Mouse (Mus musculus): ENCODE data around the gene B3galnt1. TPM values are rescaled to one million over a fixed set of nuclear protein-coding genes. Genes with fewer than 3 reads are reported as not detected.

The B3galnt1 gene
- polyA plus RNA-seq, 1 experiment from 2014 or later, result 9.0 TPM

DNA sequence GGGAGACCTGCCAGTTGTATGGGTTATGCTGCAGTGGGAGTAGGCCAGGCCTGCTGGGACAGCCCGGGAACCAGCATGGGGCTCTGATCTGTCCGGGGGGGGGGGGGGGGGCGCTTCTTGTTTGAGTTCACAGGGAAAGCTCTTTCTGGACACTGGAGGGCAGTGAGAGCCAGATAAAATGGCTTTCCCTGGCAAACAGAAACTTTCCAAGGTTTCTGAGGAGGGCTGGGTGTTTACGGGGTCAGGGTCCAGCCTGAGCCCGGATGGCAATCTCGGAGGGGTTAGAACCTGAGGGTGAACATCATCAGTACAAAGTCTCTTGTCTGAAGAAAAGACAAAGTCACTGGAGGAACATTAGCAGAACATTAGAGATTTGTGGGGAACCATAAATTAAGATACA is 35.4 kb downstream of the B3galnt1 start:
- DNase-seq (ENCODE audit: low read depth, low spot score) (no peak), ATAC-seq (no peak)
- ChIA-PET CTCF (interaction anchor here (1.9 kb wide), 1 partner anchor 10 kb away, joined by 5 read pairs; no protein-coding TSS in a partner anchor), POLR2A (no interaction called here)
- no peaks in the 10 kb centered on the region for H3K27me3 ChIP-seq
- TF ChIP-seq CTCF (IDR thresholded peaks at IDR 0.05), result no peak
- in situ Hi-C loops (cut with MboI; ENCODE audit: low pct_unique_long_range_greater_than_20kb), result no loop called here

DNA sequence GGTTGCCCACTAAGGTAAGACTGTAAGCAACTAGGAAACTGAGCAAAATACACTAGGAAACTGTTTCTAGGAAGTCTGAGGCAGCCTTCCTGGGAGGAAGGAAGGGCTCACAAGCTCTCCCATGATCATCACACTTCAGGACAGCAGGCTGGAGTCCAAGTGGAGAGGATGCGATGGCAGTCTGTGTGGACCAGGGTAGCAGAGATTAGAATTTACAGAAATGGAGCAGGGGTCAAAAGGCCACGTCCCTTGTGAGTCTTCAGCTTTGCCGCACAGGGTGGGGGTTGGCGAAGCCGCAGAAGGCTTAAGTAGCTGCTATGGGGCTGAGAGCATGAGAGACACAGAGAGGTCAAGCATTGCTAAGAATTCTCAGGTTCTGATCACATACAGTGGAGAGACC is 37.1 kb downstream of the B3galnt1 start:
- in situ Hi-C loops (cut with MboI; ENCODE audit: low pct_unique_long_range_greater_than_20kb), result no loop called here
- no peaks in the 10 kb centered on the region for H3K27me3 ChIP-seq
- ChIA-PET CTCF (interaction anchor here (1.3 to 1.9 kb wide), 2 partner anchors 11 to 26 kb away, joined by 4 to 5 read pairs; no protein-coding TSS in a partner anchor), POLR2A (interaction anchor here (1.0 to 1.2 kb wide), 2 partner anchors 12 to 55 kb away, joined by 3 read pairs; no protein-coding TSS in a partner anchor)
- DNase-seq (ENCODE audit: low read depth, low spot score), result no peak
- no peak for ATAC-seq
- TF ChIP-seq CTCF (IDR thresholded peaks at IDR 0.05), result no peak

DNA sequence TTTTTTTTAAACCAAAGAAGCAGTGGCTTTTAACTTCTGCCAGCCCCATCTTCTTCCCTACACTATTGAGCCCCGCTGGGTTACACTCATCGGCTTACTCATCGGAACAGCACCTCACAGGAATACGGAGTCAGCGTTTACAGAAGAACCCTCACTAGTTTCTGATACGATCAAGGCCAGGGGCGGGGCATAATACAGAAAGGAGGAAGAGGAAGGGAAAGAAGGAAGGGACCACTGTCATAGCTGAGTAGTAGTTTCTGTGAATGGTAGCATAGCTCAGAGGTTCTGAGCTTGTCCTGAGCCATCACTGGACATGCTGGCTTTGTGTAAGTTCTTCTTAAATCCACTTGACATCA is 38.8 kb downstream of the B3galnt1 start:
- no peak for TF ChIP-seq CTCF (IDR thresholded peaks at IDR 0.05)
- H3K27me3 ChIP-seq, result no peaks in the 10 kb centered on the region
- POLR2A ChIA-PET, result interaction anchor here (0.8 kb wide), 1 partner anchor 101 kb away, joined by 7 read pairs; no protein-coding TSS in a partner anchor
- no peak for ATAC-seq
- in situ Hi-C loops (cut with MboI; ENCODE audit: low pct_unique_long_range_greater_than_20kb), result no loop called here
- CTCF ChIA-PET, result interaction anchor here (2.0 kb wide), 1 partner anchor 9 kb away, joined by 8 read pairs; no protein-coding TSS in a partner anchor
- DNase-seq (ENCODE audit: low read depth, low spot score), result no peak

DNA sequence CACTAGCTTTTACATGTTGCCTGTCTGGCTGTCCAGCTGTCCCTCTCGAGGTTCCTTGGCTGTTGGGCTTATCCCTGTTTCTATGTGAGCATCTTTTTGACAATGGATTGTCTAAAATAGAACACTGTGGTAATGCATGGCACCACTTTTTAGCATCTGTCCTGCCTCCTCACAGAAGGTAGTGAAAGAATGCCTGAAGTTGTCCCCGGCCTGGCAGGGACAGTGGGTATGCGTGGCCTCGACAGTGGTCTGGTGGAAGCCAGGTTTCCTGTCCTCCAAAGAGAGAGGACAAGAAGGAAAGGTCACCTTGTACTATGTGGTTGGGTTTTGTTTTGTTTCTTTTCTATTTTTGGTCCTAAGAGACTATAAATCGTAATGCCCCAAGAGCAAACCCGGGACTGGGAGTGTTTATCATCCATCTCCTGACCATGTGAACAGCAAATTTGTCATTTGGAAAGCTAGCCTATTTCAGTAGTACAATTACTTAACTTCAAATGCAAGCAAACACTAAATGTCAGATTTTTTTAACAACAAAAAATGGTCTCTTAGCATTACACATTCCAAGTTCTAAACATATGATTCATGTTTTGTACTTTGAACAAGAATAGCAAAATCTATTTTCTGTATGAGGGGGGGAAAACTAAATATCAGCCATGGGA is 39.3 kb downstream of the B3galnt1 start:
- ATAC-seq, result no peak

DNA sequence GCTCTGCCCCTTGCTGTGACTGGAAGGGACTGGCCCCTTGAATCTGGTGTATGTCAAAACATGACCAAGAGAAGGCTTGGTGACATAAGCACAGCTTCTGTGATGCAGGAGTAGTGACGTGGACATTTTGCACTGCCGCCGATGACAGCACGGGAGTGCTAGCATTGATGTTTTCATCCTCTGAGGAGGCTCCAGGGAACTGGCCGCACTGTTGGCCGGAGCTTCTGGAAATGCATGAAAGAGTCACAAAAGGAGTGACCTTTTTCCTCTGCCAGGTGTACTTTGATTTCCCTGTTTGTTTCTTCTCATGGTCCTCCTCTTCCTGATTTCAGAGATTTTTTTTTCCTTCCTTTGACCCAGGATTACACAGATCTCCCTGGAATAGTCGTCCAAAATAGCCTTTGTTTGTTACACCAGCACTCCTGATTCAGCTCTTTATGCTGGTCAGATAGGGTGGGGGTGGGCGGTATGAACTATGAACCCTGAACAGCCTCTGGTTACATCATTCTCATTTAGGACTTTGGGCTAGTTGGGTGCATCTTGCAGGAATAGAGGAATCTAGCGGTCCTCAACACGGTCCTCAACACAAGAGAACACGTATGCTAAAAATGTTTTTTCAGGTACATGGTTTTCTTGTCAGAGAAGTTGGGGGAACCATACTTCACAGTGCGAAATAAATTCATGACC is 42.5 kb downstream of the B3galnt1 start:
- no peaks in the 10 kb centered on the region for H3K27me3 ChIP-seq
- CTCF ChIA-PET, result interaction anchor here (1.4 kb wide), 1 partner anchor 18 kb away, joined by 3 read pairs; no protein-coding TSS in a partner anchor
- no peak for ATAC-seq
- no peak for TF ChIP-seq CTCF (IDR thresholded peaks at IDR 0.05)
- no peak for DNase-seq (ENCODE audit: low read depth, low spot score)
- in situ Hi-C loops (cut with MboI; ENCODE audit: low pct_unique_long_range_greater_than_20kb), result no loop called here
- POLR2A ChIA-PET, result interaction anchor here (0.6 to 0.7 kb wide), 2 partner anchors 64 to 113 kb away, joined by 3 read pairs; no protein-coding TSS in a partner anchor

More for the DNA sequence above, 39.3 kb downstream of the B3galnt1 start:
- no peak for TF ChIP-seq CTCF (IDR thresholded peaks at IDR 0.05)
- in situ Hi-C loops (cut with MboI; ENCODE audit: low pct_unique_long_range_greater_than_20kb), result no loop called here
- ChIA-PET CTCF (interaction anchor here (2.0 kb wide), 1 partner anchor 9 kb away, joined by 8 read pairs; no protein-coding TSS in a partner anchor), POLR2A (no interaction called here)
- DNase-seq (ENCODE audit: low read depth, low spot score), result no peak
- no peaks in the 10 kb centered on the region for H3K27me3 ChIP-seq

DNA sequence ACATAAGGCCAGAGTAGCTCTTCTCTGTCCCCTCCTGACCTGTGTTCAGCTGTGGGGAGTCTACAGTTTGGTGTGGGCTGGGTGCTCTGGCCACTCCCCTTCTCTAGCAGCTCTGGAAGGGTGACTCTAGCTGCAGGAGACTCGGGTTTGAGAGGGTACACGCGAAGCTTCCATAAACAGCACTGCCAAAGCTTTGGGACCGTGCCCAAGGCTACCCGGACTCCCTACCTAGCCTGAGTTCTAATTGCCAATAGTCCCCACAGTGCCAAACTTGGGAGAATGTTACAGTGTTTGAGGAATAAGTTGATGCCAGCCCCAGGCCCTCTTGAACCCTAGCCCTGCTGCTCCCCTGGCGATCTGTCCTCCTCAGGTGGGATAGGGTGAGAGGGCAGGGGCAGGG is 43.2 kb downstream of the B3galnt1 start:
- ATAC-seq, result no peak
- DNase-seq (ENCODE audit: low read depth, low spot score), result no peak
- in situ Hi-C loops (cut with MboI; ENCODE audit: low pct_unique_long_range_greater_than_20kb), result no loop called here
- no peaks in the 10 kb centered on the region for H3K27me3 ChIP-seq
- no peak for TF ChIP-seq CTCF (IDR thresholded peaks at IDR 0.05)
- ChIA-PET POLR2A (no interaction called here), CTCF (interaction anchor here (1.4 kb wide), 1 partner anchor 18 kb away, joined by 3 read pairs; no protein-coding TSS in a partner anchor)

DNA sequence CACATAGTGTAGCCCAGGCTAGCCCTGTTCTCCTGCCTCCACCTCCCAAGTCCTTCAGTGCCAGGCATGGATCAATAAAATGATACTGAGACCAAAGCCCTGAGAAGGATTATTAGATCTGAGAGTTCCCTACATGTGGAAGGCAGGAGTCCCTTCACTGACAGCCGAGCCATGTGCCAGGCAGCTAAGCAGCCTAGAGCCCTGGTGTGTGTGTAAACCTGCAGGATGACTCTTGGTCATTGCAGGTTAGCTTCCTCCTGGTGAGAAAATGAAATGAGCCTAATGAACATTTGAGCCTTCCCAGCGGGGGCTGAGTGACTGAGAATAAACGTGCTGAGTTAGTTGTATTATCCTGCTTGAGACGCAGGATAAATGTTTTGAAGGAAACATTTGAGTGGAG is 49.2 kb downstream of the B3galnt1 start:
- TF ChIP-seq CTCF (IDR thresholded peaks at IDR 0.05), result no peak
- in situ Hi-C loops (cut with MboI; ENCODE audit: low pct_unique_long_range_greater_than_20kb), result no loop called here
- POLR2A ChIA-PET, result interaction anchor here (1.2 kb wide), 1 partner anchor 12 kb away, joined by 3 read pairs; no protein-coding TSS in a partner anchor

DNA sequence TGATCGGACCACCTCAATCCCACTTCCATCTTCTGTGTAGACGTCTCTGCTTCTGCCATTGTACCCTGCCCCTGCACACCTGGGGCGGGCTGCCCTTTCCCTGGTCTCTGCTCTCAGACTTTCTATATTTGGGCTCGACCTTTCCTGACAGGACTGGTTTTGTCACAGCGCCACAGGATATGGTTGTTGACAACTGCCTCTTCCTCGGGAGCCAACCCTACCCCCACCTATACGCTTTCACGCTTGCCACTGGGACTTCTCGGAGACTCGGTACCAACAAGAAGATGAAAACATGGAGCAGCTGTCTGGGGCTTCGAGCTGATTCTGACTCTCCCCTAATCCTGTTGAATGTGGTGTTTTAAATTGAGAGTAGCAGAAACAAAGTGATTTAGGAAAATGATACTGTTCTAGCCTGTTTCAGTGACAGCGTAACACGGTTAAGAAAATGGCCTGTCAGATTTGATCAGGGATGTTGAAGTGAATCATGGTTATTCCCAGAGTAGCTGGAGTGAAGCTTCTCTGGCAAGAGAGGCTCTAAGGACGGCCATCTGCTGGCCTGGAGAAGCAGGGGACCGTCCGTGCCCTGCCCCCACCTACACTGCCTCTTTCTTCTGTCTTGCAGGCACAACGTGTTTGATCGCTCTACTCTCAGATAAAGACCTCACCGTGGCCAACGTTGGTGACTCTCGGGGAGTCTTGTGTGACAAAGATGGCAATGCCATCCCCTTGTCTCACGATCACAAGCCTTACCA is 49.9 kb downstream of the B3galnt1 start:
- in situ Hi-C loops (cut with MboI; ENCODE audit: low pct_unique_long_range_greater_than_20kb), result no loop called here
- no peak for DNase-seq (ENCODE audit: low read depth, low spot score)
- ChIA-PET POLR2A (interaction anchor here (1.2 kb wide), 1 partner anchor 13 kb away, joined by 3 read pairs; no protein-coding TSS in a partner anchor), CTCF (interaction anchor here (1.3 kb wide), 1 partner anchor 35 kb away, joined by 3 read pairs; no protein-coding TSS in a partner anchor)
- H3K27me3 ChIP-seq, result no peaks in the 10 kb centered on the region
- no peak for ATAC-seq
- no peak for TF ChIP-seq CTCF (IDR thresholded peaks at IDR 0.05)

More for the DNA sequence above, 49.2 kb downstream of the B3galnt1 start:
- CTCF ChIA-PET, result interaction anchor here (1.3 to 1.9 kb wide), 2 partner anchors 10 to 34 kb away, joined by 3 to 8 read pairs; no protein-coding TSS in a partner anchor
- no peak for DNase-seq (ENCODE audit: low read depth, low spot score)
- no peaks in the 10 kb centered on the region for H3K27me3 ChIP-seq
- ATAC-seq, result no peak

DNA sequence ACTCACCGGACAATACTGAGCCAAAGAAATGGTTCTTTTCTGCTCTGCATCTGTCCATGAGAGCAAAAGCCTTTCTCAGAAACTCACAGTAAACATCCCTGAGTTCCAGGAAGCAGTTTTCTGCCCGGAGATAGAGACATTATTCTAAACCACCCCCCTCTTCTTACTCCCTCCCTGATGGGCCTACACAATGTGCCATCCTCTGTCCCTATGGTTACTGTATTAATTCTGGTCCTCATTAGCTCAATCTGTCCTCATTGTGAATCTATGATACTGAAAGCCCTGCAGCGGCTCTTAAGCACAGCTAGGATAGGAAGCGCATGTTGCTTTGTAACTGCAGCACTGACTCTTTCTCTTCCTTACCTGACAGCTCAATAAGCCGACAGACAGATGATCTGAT is 53.7 kb downstream of the B3galnt1 start:
- no peak for ATAC-seq
- in situ Hi-C loops (cut with MboI; ENCODE audit: low pct_unique_long_range_greater_than_20kb), result no loop called here
- CTCF ChIA-PET, result interaction anchor here (1.5 kb wide), 1 partner anchor 8 kb away, joined by 4 read pairs; no protein-coding TSS in a partner anchor
- H3K27me3 ChIP-seq, result no peaks in the 10 kb centered on the region
- no peak for DNase-seq (ENCODE audit: low read depth, low spot score)
- POLR2A ChIA-PET, result interaction anchor here (1.4 to 1.5 kb wide), 2 partner anchors 13 to 15 kb away, joined by 3 read pairs; no protein-coding TSS in a partner anchor
- no peak for TF ChIP-seq CTCF (IDR thresholded peaks at IDR 0.05)

DNA sequence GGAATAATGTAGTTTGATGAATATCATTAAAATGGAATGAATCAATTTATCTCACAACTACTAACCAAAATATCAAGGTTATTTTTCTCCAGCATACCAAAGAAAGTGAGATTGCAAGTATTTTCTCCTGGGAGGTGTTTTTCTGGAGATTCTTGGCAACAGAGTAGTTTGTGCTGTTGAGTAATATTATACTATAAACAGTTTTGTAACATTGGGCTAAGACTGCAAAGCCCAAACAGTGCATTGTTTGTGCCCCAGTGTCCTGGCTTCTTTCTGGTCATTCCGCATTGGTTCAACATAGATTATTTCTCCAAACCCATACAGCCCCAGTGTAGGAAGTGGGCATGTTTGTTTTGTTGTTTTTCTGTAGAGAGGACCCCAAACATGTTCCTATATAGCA is 55.0 kb downstream of the B3galnt1 start:
- no peak for DNase-seq (ENCODE audit: low read depth, low spot score)
- in situ Hi-C loops (cut with MboI; ENCODE audit: low pct_unique_long_range_greater_than_20kb), result no loop called here
- no peak for TF ChIP-seq CTCF (IDR thresholded peaks at IDR 0.05)
- ChIA-PET POLR2A (no interaction called here), CTCF (no interaction called here)
- H3K27me3 ChIP-seq, result no peaks in the 10 kb centered on the region
- ATAC-seq, result no peak

Measured in Patski (cell line).